Mouse (Mus musculus) MEL (cell line): Measurements from ENCODE around the gene Tchh. TPM values are rescaled to one million over a fixed set of nuclear protein-coding genes. Genes with fewer than 3 reads are reported as not detected.

ENCODE experiments used
- DNase-seq: peaks from one replicate; pipeline ENCODE4 v3.0.0; 2011; ENCODE audit warnings: low read depth, low spot score
- H3K27ac ChIP-seq: 2 replicates; pipeline ENCODE4 v1.5.1; 2012; ENCODE audit warnings: low read depth, mild to moderate bottlenecking, control low read depth, low read length, moderate library complexity; ENCODE audit not compliant: control insufficient read depth
- H3K27me3 ChIP-seq, 2 experiments: fragments of 150-350 bp in 1 of 2; sonication (generic) in 1 of 2; 2 replicates each; pipeline ENCODE4 v1.6.1; 2012; ENCODE audit warnings: low read length in 2 of 2, mild to moderate bottlenecking in 2 of 2, improper control_type of control experiment in 1 of 2, moderate library complexity in 1 of 2; ENCODE audit not compliant: insufficient read depth in 2 of 2, control insufficient read depth in 1 of 2
- H3K36me3 ChIP-seq, 2 experiments: 2 replicates each; pipeline ENCODE4 v1.6.1; 2012 to 2014; ENCODE audit warnings: low read length in 2 of 2, improper control_type of control experiment in 1 of 2, inconsistent platforms in 1 of 2, mild to moderate bottlenecking in 1 of 2; ENCODE audit not compliant: insufficient read depth in 2 of 2, control insufficient read depth in 1 of 2
- H3K4me1 ChIP-seq, 2 experiments: fragments of 150-350 bp in 1 of 2; sonication (generic) in 1 of 2; 2 replicates each; pipeline ENCODE4 v1.6.1; 2012; ENCODE audit warnings: low read length in 2 of 2, improper control_type of control experiment in 1 of 2, mild to moderate bottlenecking in 1 of 2; ENCODE audit not compliant: insufficient read depth in 2 of 2, control insufficient read depth in 1 of 2
- H3K4me3 ChIP-seq, 2 experiments: fragments of 150-350 bp in 1 of 2; sonication (generic) in 1 of 2; 2 replicates each; pipeline ENCODE4 v1.5.1; 2012; ENCODE audit warnings: low read depth in 2 of 2, low read length in 2 of 2, mild to moderate bottlenecking in 2 of 2, moderate library complexity in 2 of 2, control low read depth in 1 of 2, improper control_type of control experiment in 1 of 2; ENCODE audit not compliant: control insufficient read depth in 1 of 2, insufficient read depth in 1 of 2
- H3K79me2 ChIP-seq: 2 replicates; pipeline ENCODE4 v1.6.1; 2012; ENCODE audit warnings: mild to moderate bottlenecking, low read length, moderate library complexity; ENCODE audit not compliant: control insufficient read depth, poor library complexity, insufficient read depth
- H3K9ac ChIP-seq: 2 replicates; pipeline ENCODE4 v1.6.1; 2012; ENCODE audit warnings: low read depth, mild to moderate bottlenecking, control low read depth, low read length, moderate library complexity; ENCODE audit not compliant: control insufficient read depth, poor library complexity, severe bottlenecking
- H3K9me3 ChIP-seq: fragments of 150-350 bp; sonication (generic); replicated peaks from 2 replicates; pipeline ENCODE4 v1.6.1; 2012; ENCODE audit warnings: mild to moderate bottlenecking, low read length, improper control_type of control experiment, moderate library complexity; ENCODE audit not compliant: insufficient read depth
- CHD1 ChIP-seq: IDR thresholded peaks from 2 replicates; pipeline ENCODE4 v1.6.1; 2012; ENCODE audit warnings: low read depth, mild to moderate bottlenecking, inconsistent platforms, low read length, improper control_type of control experiment
- CHD2 ChIP-seq: IDR thresholded peaks from 2 replicates; pipeline ENCODE4 v1.6.1; 2011; ENCODE audit warnings: low read length, improper control_type of control experiment
- E2F4 ChIP-seq: IDR thresholded peaks from 2 replicates; pipeline ENCODE4 v1.6.1; 2011; ENCODE audit warnings: low read depth, low read length, improper control_type of control experiment, borderline replicate concordance
- ELF1 ChIP-seq: IDR thresholded peaks from 2 replicates; pipeline ENCODE4 v1.6.1; 2014; ENCODE audit warnings: low read depth, mild to moderate bottlenecking, inconsistent platforms, low read length, improper control_type of control experiment, moderate library complexity
- EP300 ChIP-seq, 2 experiments: IDR thresholded peaks; 2 replicates each; pipeline ENCODE4 v1.6.1; 2011; ENCODE audit warnings: improper control_type of control experiment in 2 of 2, low read length in 2 of 2, low read depth in 1 of 2, mild to moderate bottlenecking in 1 of 2
- ETS1 ChIP-seq: IDR thresholded peaks from 2 replicates; pipeline ENCODE4 v1.6.1; 2012; ENCODE audit warnings: low read depth, mild to moderate bottlenecking, inconsistent platforms, low read length, improper control_type of control experiment, moderate library complexity
- HCFC1 ChIP-seq: IDR thresholded peaks from 2 replicates; pipeline ENCODE4 v1.6.1; 2012; ENCODE audit warnings: low read depth, mild to moderate bottlenecking, inconsistent platforms, low read length, improper control_type of control experiment, moderate library complexity
- MAX ChIP-seq: IDR thresholded peaks from 2 replicates; pipeline ENCODE4 v1.6.1; 2011; ENCODE audit warnings: low read length, improper control_type of control experiment
- MXI1 ChIP-seq: IDR thresholded peaks from 2 replicates; pipeline ENCODE4 v1.6.1; 2011; ENCODE audit warnings: mild to moderate bottlenecking, low read depth, low read length, improper control_type of control experiment
- MYB ChIP-seq: IDR thresholded peaks from 2 replicates; pipeline ENCODE4 v1.6.1; 2011; ENCODE audit warnings: mild to moderate bottlenecking, low read depth, low read length, improper control_type of control experiment
- MYC ChIP-seq: IDR thresholded peaks from 2 replicates; pipeline ENCODE4 v1.6.1; 2011; ENCODE audit warnings: low read depth, mild to moderate bottlenecking, low read length, improper control_type of control experiment, moderate library complexity
- NELFE ChIP-seq: IDR thresholded peaks from 2 replicates; pipeline ENCODE4 v1.6.1; 2011; ENCODE audit warnings: low read depth, low read length, improper control_type of control experiment
- POLR2A ChIP-seq, 2 experiments: IDR thresholded peaks; 2 replicates each; pipeline ENCODE4 v1.6.1; 2011 to 2012; ENCODE audit warnings: low read length in 2 of 2, mild to moderate bottlenecking in 2 of 2, control low read depth in 1 of 2, improper control_type of control experiment in 1 of 2, low read depth in 1 of 2, moderate library complexity in 1 of 2; ENCODE audit not compliant: control insufficient read depth in 1 of 2, insufficient read depth in 1 of 2, poor library complexity in 1 of 2
- POLR2AphosphoS5 ChIP-seq: IDR thresholded peaks from 2 replicates; pipeline ENCODE4 v1.6.1; 2012; ENCODE audit warnings: low read depth, borderline replicate concordance, mild to moderate bottlenecking, inconsistent platforms, low read length, moderate library complexity, mixed read lengths
- RAD21 ChIP-seq: IDR thresholded peaks from 2 replicates; pipeline ENCODE4 v1.6.1; 2011; ENCODE audit warnings: mild to moderate bottlenecking, low read depth, low read length, improper control_type of control experiment
- RCOR1 ChIP-seq: IDR thresholded peaks from 2 replicates; pipeline ENCODE4 v1.6.1; 2012; ENCODE audit warnings: low read depth, mild to moderate bottlenecking, inconsistent platforms, low read length, improper control_type of control experiment
- SIN3A ChIP-seq: IDR thresholded peaks from 2 replicates; pipeline ENCODE4 v1.6.1; 2012; ENCODE audit warnings: low read length, improper control_type of control experiment, inconsistent platforms
- TAL1 ChIP-seq: IDR thresholded peaks from 2 replicates; pipeline ENCODE4 v1.6.1; 2012; ENCODE audit warnings: mild to moderate bottlenecking, inconsistent platforms, low read length, moderate library complexity, mixed read lengths
- TCF12 ChIP-seq: IDR thresholded peaks from 2 replicates; pipeline ENCODE4 v1.6.1; 2014; ENCODE audit warnings: low read depth, mild to moderate bottlenecking, inconsistent platforms, low read length, improper control_type of control experiment, moderate library complexity
- USF1 ChIP-seq: IDR thresholded peaks from 2 replicates; pipeline ENCODE4 v1.6.1; 2014; ENCODE audit warnings: low read depth, mild to moderate bottlenecking, inconsistent platforms, low read length, improper control_type of control experiment, moderate library complexity
- USF2 ChIP-seq, 2 experiments: IDR thresholded peaks; 2 replicates each; pipeline ENCODE4 v1.6.1; 2011 to 2012; ENCODE audit warnings: improper control_type of control experiment in 2 of 2, low read length in 2 of 2, borderline replicate concordance in 1 of 2, inconsistent platforms in 1 of 2, low read depth in 1 of 2, mild to moderate bottlenecking in 1 of 2; ENCODE audit not compliant: insufficient read depth in 1 of 2
- ZC3H11A ChIP-seq: IDR thresholded peaks from 2 replicates; pipeline ENCODE4 v1.6.1; 2012; ENCODE audit warnings: low read depth, mild to moderate bottlenecking, inconsistent platforms, low read length, improper control_type of control experiment
- ZKSCAN1 ChIP-seq: IDR thresholded peaks from 2 replicates; pipeline ENCODE4 v1.6.1; 2012; ENCODE audit warnings: low read depth, mild to moderate bottlenecking, inconsistent platforms, low read length, improper control_type of control experiment, moderate library complexity
- ZMIZ1 ChIP-seq: IDR thresholded peaks from 2 replicates; pipeline ENCODE4 v1.6.1; 2012; ENCODE audit warnings: low read depth, mild to moderate bottlenecking, inconsistent platforms, low read length, improper control_type of control experiment, moderate library complexity
- polyA plus RNA-seq, 2 experiments: library from polyadenylated mRNA; stranded (reverse) in 1 of 2; unstranded in 1 of 2; fragments of >175 nt in 1 of 2; fragments of >200 nt in 1 of 2; gene quantifications; 2 replicates each; pipeline versions ENCODE4 v1.2.1 to v1.2.4; 2012; ENCODE audit warnings: low replicate concordance in 2 of 2, low read depth in 1 of 2; ENCODE audit not compliant: insufficient read length in 2 of 2, insufficient read depth in 1 of 2, missing spikeins in 1 of 2
- total RNA-seq: library from RNA; depleted of rRNA; stranded (reverse); fragments of 300-350 nt; gene quantifications from 2 replicates; pipeline ENCODE4 v1.2.3, GENCODE M21; 2012; rRNA removed

Tchh gene
- not detected in 2 replicates for total RNA-seq
- polyA plus RNA-seq, result not detected

DNA sequence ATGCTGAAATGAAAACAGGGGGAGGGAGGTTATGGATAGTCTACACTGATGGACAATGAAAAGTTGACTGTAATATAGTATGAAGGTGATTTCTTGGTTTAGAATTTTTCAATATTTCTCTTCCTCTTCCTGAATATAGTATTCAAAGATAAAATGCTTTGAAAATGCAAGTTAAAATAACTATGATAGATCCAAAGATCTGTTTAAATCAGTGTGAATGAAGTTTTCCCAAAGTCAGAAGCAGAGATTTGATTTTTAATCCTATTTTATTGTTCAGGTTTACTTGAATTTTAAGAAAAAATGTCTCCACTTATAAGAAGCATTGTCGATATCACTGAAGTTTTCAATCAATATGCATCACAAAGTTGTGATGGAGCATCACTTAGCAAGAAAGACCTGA lies at the start of gene Tchh:
Gene Tchh, plus strand, starts transcription at position 301 of the 400 bp plus-strand sequence.
- H3K27me3 ChIP-seq, result no peaks in the 10 kb centered on the region
- no peaks in the 10 kb centered on the region for H3K36me3 ChIP-seq
- TF ChIP-seq EP300 (IDR thresholded peaks at IDR 0.05; ENCODE audit: low read depth in 1 of 2, low read length in 2 of 2) (no peak), SIN3A (no peak), RAD21 (no peak), CHD1 (no peak), POLR2A (IDR thresholded peaks at IDR 0.05; ENCODE audit: control insufficient read depth in 1 of 2, insufficient read depth in 1 of 2, low read depth in 1 of 2, low read length in 2 of 2, poor library complexity in 1 of 2) (no peak), ZMIZ1 (no peak), NELFE (no peak), CHD2 (no peak), ZKSCAN1 (no peak), USF1 (no peak), MYC (no peak), RCOR1 (no peak), MXI1 (no peak), USF2 (IDR thresholded peaks at IDR 0.05; ENCODE audit: borderline replicate concordance in 1 of 2, insufficient read depth in 1 of 2, low read depth in 1 of 2, low read length in 2 of 2) (no peak), TAL1 (no peak), MAX (no peak), MYB (no peak), ETS1 (no peak), POLR2AphosphoS5 (no peak), ELF1 (no peak)
- no peak within 1 kb of the TSS for H3K9ac ChIP-seq
- no peaks in the 10 kb centered on the region for H3K4me1 ChIP-seq
- H3K79me2 ChIP-seq, result no peaks in the 10 kb centered on the region
- no peak within 1 kb of the TSS for H3K27ac ChIP-seq
- no peaks in the 10 kb centered on the region for H3K9me3 ChIP-seq
- no peak within 1 kb of the TSS for H3K4me3 ChIP-seq
- DNase-seq, result no peak

DNA sequence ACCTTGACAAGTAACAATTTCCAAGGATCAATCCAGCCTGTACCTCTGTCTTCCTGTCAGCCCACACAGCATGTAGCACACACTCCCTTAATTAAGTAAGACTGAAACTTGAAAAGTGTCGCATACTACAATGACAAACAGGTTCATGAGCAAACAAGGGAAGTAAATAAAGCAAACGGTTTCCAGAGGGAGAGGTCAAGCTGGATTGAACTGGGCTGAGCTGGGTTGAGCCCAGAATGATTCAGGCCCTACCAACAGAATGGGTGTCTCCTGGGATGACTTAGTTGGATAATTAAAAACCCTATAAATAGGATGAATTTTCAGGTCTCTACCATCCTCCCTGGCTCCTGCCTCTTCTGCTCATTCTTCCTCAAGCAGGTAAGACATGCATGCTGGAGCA lies 48.8 kb upstream of the Tchh start, which contains the start of gene Rptn:
Gene Rptn, plus strand, starts transcription at position 334 of the 400 bp plus-strand sequence.
- H3K9ac ChIP-seq, result no peak within 1 kb of the TSS
- no peaks in the 10 kb centered on the region for H3K36me3 ChIP-seq
- TF ChIP-seq USF1 (no peak), CHD1 (no peak), CHD2 (no peak), ETS1 (no peak), TCF12 (no peak), HCFC1 (no peak), USF2 (IDR thresholded peaks at IDR 0.05; ENCODE audit: borderline replicate concordance in 1 of 2, insufficient read depth in 1 of 2, low read depth in 1 of 2, low read length in 2 of 2) (no peak), RAD21 (no peak), RCOR1 (no peak), ZMIZ1 (no peak), E2F4 (no peak), ZC3H11A (no peak)
- TF ChIP-seq, all 39 proteins: peak for 0
- Histone ChIP-seq H3K27me3 (no peaks in the 10 kb centered on the region), H3K27ac (no peak within 1 kb of the TSS), H3K4me3 (no peak within 1 kb of the TSS), H3K4me1 (no peaks in the 10 kb centered on the region), H3K9me3 (0 out of 2 replicates have a peak, but pooled peaks cover 2% of the 10 kb centered on the region), H3K79me2 (no peaks in the 10 kb centered on the region)
- no peak for DNase-seq
